Mouse (Mus musculus): ENCODE measurements around the gene Ntpcr. TPM values are rescaled to one million over a fixed set of nuclear protein-coding genes. Genes with fewer than 3 reads are reported as not detected.

Gene Ntpcr
- polyA plus RNA-seq, 1 experiment from 2014 or later: 22.5 TPM

- WGBS (ENCODE audit: insufficient replicate concordance): 72% methylated on average over 15 of the region's 15 CpGs
- H3K4me1 ChIP-seq: no peaks in the 10 kb centered on the region
- no peaks in the 10 kb centered on the region for H3K36me3 ChIP-seq
- H3K4me3 ChIP-seq: no peak overlapping the region
- no peak for ATAC-seq
- H3K9ac ChIP-seq: no peak overlapping the region
- H3K27me3 ChIP-seq (replicated peaks): no peaks in the 10 kb centered on the region; the same call in 1 of the 2 replicates
- no peaks in the 10 kb centered on the region for H3K9me3 ChIP-seq (replicated peaks)
- H3K4me2 ChIP-seq: no peak overlapping the region
- H3K27ac ChIP-seq: no peak overlapping the region
These were observed 26.8 kb upstream of the Ntpcr start for GRCm38 (mm10) chr8:125702868-125703473.

GRCm38 (mm10) chr8:125704434-125704833 is 25.3 kb upstream of the Ntpcr start:
- no peak for ATAC-seq
- no peak overlapping the region for H3K4me2 ChIP-seq
- 0 out of 2 replicates have a peak, but pooled peaks cover 6% of the 10 kb centered on the region for H3K4me1 ChIP-seq
- H3K36me3 ChIP-seq: no peaks in the 10 kb centered on the region
- 78% methylated on average over 6 of the region's 6 CpGs for WGBS (ENCODE audit: insufficient replicate concordance)
- no peak overlapping the region for H3K4me3 ChIP-seq
- H3K27ac ChIP-seq: no peak overlapping the region
- no peaks in the 10 kb centered on the region; the same call in 1 of the 2 replicates for H3K27me3 ChIP-seq (replicated peaks)
- H3K9me3 ChIP-seq (replicated peaks): no peaks in the 10 kb centered on the region
- no peak overlapping the region for H3K9ac ChIP-seq

DNA sequence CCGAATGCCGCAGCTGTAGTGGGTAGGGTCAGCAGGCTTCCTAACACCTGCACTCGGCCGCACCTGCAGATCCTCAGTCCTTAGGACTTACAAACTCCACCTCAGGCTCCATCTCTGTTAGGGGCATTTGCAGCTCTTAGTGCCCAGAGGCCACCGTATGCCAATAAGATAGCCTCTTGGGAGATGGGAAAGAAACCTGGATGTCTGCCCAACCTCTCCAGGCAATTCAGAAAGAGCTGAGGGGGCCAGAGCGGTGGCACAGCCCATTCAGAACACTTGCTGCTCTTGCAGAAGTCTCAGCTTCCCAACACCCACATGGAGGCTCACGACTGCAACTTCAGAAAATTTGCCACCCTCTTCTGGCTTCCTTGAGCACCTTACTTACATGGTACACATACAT is 23.9 kb upstream of the Ntpcr start:
- no peak overlapping the region for H3K9ac ChIP-seq
- H3K4me2 ChIP-seq: no peak overlapping the region
- no peak overlapping the region for H3K4me3 ChIP-seq
- H3K9me3 ChIP-seq (replicated peaks): no peaks in the 10 kb centered on the region
- ATAC-seq: no peak
- H3K4me1 ChIP-seq: peaks cover 8% of the 10 kb centered on the region
- H3K27ac ChIP-seq: no peak overlapping the region
- WGBS (ENCODE audit: insufficient replicate concordance): 82% methylated on average over 7 of the region's 7 CpGs
- no peaks in the 10 kb centered on the region; the same call in 1 of the 2 replicates for H3K27me3 ChIP-seq (replicated peaks)
- no peaks in the 10 kb centered on the region for H3K36me3 ChIP-seq

GRCm38 (mm10) chr8:125709171-125709570 is 20.6 kb upstream of the Ntpcr start:
- Histone ChIP-seq H3K9ac (no peak overlapping the region), H3K36me3 (no peaks in the 10 kb centered on the region), H3K27ac (no peak overlapping the region), H3K4me2 (no peak overlapping the region), H3K4me3 (no peak overlapping the region), H3K4me1 (peaks cover 27% of the 10 kb centered on the region), H3K27me3 (replicated peaks) (no peaks in the 10 kb centered on the region; the same call in 1 of the 2 replicates), H3K9me3 (replicated peaks) (no peaks in the 10 kb centered on the region)
- 69% methylated on average over 5 of the region's 5 CpGs for WGBS (ENCODE audit: insufficient replicate concordance)
- ATAC-seq: no peak

DNA sequence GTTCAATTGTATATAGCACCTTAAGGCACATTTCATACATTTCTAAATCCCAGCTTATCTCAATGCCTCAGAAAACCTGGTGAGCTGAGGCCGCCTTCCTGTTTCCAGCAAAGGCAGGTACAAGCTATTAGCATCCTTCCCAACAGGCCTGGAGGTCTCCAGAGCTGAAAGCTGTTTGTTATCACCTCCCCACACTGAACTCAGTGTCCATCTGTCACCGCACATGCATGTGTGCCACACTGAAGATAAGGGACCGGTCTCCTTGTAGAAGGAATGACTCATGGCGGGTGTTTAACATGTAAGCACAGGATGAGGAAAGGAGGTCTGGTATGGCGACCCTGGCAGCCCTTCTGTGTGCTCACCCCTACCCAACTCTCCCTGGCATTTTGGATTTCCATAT is 18.2 kb upstream of the Ntpcr start:
- peak; percentile 99 for ATAC-seq
- H3K4me1 ChIP-seq: peaks cover 27% of the 10 kb centered on the region
- H3K9me3 ChIP-seq (replicated peaks): no peaks in the 10 kb centered on the region
- H3K36me3 ChIP-seq: no peaks in the 10 kb centered on the region
- 31% methylated on average over 5 of the region's 5 CpGs for WGBS (ENCODE audit: insufficient replicate concordance)
- H3K27me3 ChIP-seq (replicated peaks): peaks cover 12% of the 10 kb centered on the region
- no peak overlapping the region for H3K9ac ChIP-seq
- H3K27ac ChIP-seq: peak overlapping the region; percentile 72
- H3K4me3 ChIP-seq: no peak overlapping the region
- peak overlapping the region; percentile 28 for H3K4me2 ChIP-seq

DNA sequence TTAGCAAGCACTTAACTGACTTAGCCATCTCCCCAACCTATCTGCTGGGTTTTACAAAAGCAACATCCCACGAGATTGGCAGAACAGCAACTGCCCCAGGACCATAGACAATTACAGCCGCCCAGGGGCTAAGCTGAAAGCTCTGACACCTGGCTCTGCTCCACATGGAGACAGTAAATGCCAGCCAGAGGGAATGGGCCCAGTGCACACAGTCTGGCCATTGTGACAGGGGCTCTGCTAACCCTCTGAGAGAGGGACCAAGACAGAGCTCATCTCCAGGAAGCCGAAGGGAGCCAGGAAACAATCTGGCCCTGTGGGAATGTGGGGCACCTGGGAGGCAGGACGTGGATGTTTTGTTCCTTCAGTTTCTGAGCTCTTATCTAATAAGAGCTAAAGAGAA is 13.6 kb upstream of the Ntpcr start:
- Histone ChIP-seq H3K4me3 (no peak overlapping the region), H3K27ac (no peak overlapping the region), H3K9ac (no peak overlapping the region), H3K27me3 (replicated peaks) (peaks cover 14% of the 10 kb centered on the region), H3K4me1 (peaks cover 15% of the 10 kb centered on the region), H3K36me3 (no peaks in the 10 kb centered on the region), H3K4me2 (no peak overlapping the region), H3K9me3 (replicated peaks) (no peaks in the 10 kb centered on the region)
- no peak for ATAC-seq
- WGBS (ENCODE audit: insufficient replicate concordance): 42% methylated on average over 4 of the region's 4 CpGs

DNA sequence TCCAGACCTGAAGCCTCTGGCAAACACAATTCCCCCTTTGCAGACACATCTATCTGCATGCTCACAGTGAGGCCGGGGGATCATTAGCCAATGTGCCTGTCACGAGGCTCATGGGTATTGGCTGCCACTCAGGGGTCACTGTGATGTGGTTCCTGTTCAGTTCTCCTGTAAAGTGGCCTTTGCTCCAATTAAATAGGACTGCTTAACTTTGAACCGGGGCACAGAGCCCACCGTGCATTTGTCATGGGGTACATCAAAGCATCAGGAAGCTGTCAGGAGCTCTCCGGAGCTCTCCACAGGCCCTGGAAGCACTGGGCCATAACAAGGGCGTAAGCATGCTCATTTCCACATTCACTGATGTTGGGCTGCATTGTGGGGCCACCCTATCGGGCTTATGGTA is 13.2 kb upstream of the Ntpcr start:
- Histone ChIP-seq H3K27me3 (replicated peaks) (peaks cover 14% of the 10 kb centered on the region), H3K4me1 (peaks cover 11% of the 10 kb centered on the region), H3K4me2 (no peak overlapping the region), H3K9ac (no peak overlapping the region), H3K4me3 (no peak overlapping the region), H3K27ac (no peak overlapping the region), H3K9me3 (replicated peaks) (no peaks in the 10 kb centered on the region), H3K36me3 (no peaks in the 10 kb centered on the region)
- ATAC-seq: no peak
- WGBS (ENCODE audit: insufficient replicate concordance): 56% methylated on average over 7 of the region's 7 CpGs

DNA sequence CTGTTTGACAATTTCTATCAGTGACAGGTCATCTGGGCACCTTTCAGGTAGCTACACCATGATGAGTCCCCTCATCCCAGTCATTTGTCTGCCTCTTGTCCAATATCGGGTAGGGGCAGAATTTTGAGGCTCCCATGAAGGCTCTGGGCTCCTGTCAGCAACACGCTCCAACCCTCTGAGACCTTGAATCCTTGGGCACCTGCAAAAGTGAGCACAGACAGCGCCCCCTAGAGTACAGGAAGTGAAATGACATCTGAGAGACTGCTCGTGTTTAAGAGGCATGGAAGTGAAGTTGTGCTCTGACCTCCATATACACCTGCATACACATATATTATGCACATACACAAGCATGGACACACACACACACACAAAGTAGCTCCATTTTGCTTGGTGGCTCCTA is 10.8 kb upstream of the Ntpcr start:
- Histone ChIP-seq H3K9me3 (replicated peaks) (no peaks in the 10 kb centered on the region), H3K4me3 (no peak overlapping the region), H3K36me3 (no peaks in the 10 kb centered on the region), H3K4me2 (no peak overlapping the region), H3K4me1 (no peaks in the 10 kb centered on the region; the same call in 1 of the 2 replicates), H3K9ac (no peak overlapping the region), H3K27ac (no peak overlapping the region), H3K27me3 (replicated peaks) (peaks cover 14% of the 10 kb centered on the region)
- no peak for ATAC-seq
- 55% methylated on average over 4 of the region's 4 CpGs for WGBS (ENCODE audit: insufficient replicate concordance)

GRCm38 (mm10) chr8:125722675-125723074 is 7.1 kb upstream of the Ntpcr start:
- 84% methylated on average over 7 of the region's 7 CpGs for WGBS (ENCODE audit: insufficient replicate concordance)
- H3K36me3 ChIP-seq: no peaks in the 10 kb centered on the region
- no peak overlapping the region for H3K9ac ChIP-seq

DNA sequence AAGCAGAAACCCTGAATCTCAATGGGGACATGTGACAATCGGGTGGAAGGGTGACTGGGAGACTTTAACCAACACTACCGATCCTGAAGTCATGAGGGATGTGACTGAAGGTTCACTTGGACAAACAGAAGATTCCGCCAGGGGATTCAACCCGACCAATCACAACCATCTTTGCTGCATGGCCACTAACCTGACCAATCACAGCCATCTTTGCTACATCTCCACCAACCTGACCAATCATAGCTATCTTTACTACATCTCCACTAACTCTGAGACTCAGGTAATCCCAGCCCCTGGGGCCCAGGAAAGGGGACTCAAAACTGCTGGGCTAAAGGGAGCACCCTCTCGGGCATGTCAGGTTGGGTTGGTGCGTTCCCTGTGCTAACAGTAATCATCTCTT is 6.3 kb upstream of the Ntpcr start:
- no peaks in the 10 kb centered on the region; the same call in 1 of the 2 replicates for H3K4me1 ChIP-seq
- H3K27me3 ChIP-seq (replicated peaks): no peaks in the 10 kb centered on the region
- no peak overlapping the region for H3K4me2 ChIP-seq
- H3K4me3 ChIP-seq: no peak overlapping the region
- no peak overlapping the region for H3K27ac ChIP-seq
- 78% methylated on average over 6 of the region's 6 CpGs for WGBS (ENCODE audit: insufficient replicate concordance)
- H3K9ac ChIP-seq: no peak overlapping the region
- H3K9me3 ChIP-seq (replicated peaks): no peaks in the 10 kb centered on the region
- H3K36me3 ChIP-seq: no peaks in the 10 kb centered on the region
- no peak for ATAC-seq

More at GRCm38 (mm10) chr8:125722675-125723074, 7.1 kb upstream of the Ntpcr start:
- no peaks in the 10 kb centered on the region; the same call in 1 of the 2 replicates for H3K4me1 ChIP-seq
- H3K4me3 ChIP-seq: no peak overlapping the region
- no peaks in the 10 kb centered on the region for H3K9me3 ChIP-seq (replicated peaks)
- no peak for ATAC-seq
- H3K27ac ChIP-seq: no peak overlapping the region
- no peaks in the 10 kb centered on the region for H3K27me3 ChIP-seq (replicated peaks)
- H3K4me2 ChIP-seq: no peak overlapping the region

DNA sequence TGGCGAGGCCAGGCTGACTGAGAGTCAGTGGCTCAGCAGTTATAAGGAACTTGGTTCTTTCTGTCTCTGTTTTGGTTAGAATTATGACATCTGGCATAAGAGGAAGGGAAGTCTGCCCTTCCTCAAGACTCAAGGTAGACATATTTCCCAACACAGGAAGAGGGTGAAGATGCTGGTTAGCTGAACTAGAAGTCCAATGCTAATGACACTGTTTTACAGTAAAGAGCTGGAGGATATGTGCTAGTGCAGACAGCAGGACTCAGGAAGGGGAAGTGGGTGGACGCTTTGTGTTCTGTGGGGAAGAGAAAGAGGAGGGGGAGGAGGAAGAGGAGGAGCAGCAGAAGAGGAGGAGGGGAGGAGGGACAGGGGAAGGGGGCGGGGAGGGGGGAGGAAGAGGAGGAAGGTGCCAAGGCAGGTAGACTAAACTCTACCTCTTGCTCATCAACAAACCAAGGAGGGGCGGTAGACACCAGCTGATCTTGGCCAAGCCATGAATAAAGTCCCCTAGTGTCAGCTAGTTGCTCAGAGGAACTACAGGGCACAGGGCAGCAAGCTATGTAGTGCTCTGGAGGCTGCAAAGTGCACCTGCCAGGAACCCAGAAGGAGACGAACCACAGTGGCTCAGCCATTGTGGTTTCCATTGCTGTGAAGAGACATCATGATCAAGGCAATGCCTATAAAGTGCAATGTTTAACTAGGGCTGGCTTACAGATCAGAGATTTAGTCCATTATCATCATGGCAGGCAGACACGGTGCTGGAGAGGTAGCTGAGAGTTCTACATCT is 4.5 kb upstream of the Ntpcr start:
- H3K27me3 ChIP-seq (replicated peaks): no peaks in the 10 kb centered on the region
- WGBS (ENCODE audit: insufficient replicate concordance): 23% methylated on average over 6 of the region's 6 CpGs
- no peak overlapping the region for H3K4me3 ChIP-seq
- no peaks in the 10 kb centered on the region for H3K9me3 ChIP-seq (replicated peaks)
- no peaks in the 10 kb centered on the region; the same call in 1 of the 2 replicates for H3K4me1 ChIP-seq
- H3K27ac ChIP-seq: no peak overlapping the region
- no peaks in the 10 kb centered on the region for H3K36me3 ChIP-seq
- no peak overlapping the region for H3K4me2 ChIP-seq
- H3K9ac ChIP-seq: no peak overlapping the region
- ATAC-seq: peak; percentile 23; the same call in 1 of the 2 replicates

DNA sequence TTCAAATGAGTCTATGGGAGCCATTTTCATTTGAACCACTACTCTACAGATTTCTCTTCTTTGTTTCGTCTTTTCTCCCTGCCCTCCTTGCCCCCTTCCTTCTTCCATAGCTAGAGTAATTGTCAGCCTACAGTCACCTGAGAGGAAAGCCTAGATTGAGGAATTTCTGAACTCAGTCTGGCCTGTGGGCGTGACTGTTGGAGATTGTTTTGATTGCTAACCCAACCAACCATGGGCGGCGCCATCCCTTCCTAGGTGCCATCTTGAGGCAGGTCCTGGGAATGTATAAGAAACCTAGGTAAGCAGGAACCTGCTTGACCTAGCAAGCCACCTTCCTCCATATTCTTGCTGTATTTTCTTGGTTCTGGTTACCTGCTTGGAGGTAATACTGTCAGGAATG is 3.6 kb upstream of the Ntpcr start:
- H3K4me3 ChIP-seq: no peak overlapping the region
- H3K36me3 ChIP-seq: no peaks in the 10 kb centered on the region
- H3K4me1 ChIP-seq: no peaks in the 10 kb centered on the region; the same call in 1 of the 2 replicates
- peaks cover 3% of the 10 kb centered on the region; the same call in 1 of the 2 replicates for H3K27me3 ChIP-seq (replicated peaks)
- no peak overlapping the region for H3K27ac ChIP-seq
- ATAC-seq: no peak
- H3K4me2 ChIP-seq: no peak overlapping the region
- no peaks in the 10 kb centered on the region for H3K9me3 ChIP-seq (replicated peaks)
- H3K9ac ChIP-seq: no peak overlapping the region
- WGBS (ENCODE audit: insufficient replicate concordance): 74% methylated on average over 4 of the region's 4 CpGs

Data from liver, embryonic 12.5 days (tissue).